Mouse (Mus musculus): Measurements from ENCODE around the gene Akap8l. TPM values are rescaled to one million over a fixed set of nuclear protein-coding genes. Genes with fewer than 3 reads are reported as not detected.

Akap8l gene
- polyA plus RNA-seq, 1 experiment from 2014 or later: 64.4 TPM

GRCm38 (mm10) chr17:32295160-32295559 lies 55.2 kb downstream of the Akap8l start:
- 78% methylated on average over 4 of the region's 4 CpGs for WGBS
- H3K36me3 ChIP-seq (ENCODE audit: control insufficient read depth, insufficient read depth, low read length): no peaks in the 10 kb centered on the region
- no peak overlapping the region for H3K4me2 ChIP-seq (ENCODE audit: low read length)
- no peak overlapping the region for H3K9ac ChIP-seq (ENCODE audit: low read length)
- H3K27ac ChIP-seq (ENCODE audit: low read depth): no peak overlapping the region
- H3K4me3 ChIP-seq (ENCODE audit: low read depth, low read length): no peak overlapping the region
- no peaks in the 10 kb centered on the region for H3K9me3 ChIP-seq (ENCODE audit: control insufficient read depth, low read length)
- no peaks in the 10 kb centered on the region for H3K4me1 ChIP-seq (replicated peaks; ENCODE audit: control insufficient read depth, insufficient read depth, low read length)
- no peaks in the 10 kb centered on the region for H3K27me3 ChIP-seq (replicated peaks; ENCODE audit: control insufficient read depth, insufficient read depth, low read length)
- ATAC-seq (replicated peaks; ENCODE audit: low FRiP score, low TSS enrichment, low read depth): no peak
- no peak for DNase-seq (ENCODE audit: low spot score)

DNA sequence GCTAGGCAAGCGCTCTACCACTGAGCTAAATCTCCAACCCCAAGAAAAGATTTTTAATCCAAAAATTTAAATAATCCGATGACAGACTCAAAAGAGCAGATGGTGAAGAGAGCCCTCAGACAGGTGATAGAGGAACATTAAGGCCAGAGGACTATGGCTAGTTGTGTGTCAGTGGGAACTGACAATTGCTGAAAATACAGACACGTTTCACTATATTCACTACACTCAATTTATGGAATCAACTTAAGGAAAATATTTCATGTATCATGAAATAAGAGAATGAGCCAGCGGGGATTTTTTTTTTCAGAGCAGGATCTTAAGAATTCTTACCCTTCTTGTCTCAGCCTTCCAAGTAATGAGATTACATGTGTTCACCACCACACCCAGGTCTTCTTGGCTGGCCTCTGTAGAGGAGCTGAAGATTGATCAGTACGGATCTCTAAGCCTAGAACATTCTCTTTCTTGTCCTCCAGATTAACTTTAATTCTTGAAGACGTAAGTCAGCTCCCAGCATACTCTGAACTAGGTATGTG lies 65.2 kb downstream of the Akap8l start:
- 44% methylated on average over 6 of the region's 6 CpGs for WGBS
- no peak for ATAC-seq (replicated peaks; ENCODE audit: low FRiP score, low TSS enrichment, low read depth)
- peak overlapping the region; percentile 76 for H3K4me2 ChIP-seq (ENCODE audit: low read length)
- H3K27ac ChIP-seq (ENCODE audit: low read depth): peak overlapping the region; percentile 99
- H3K27me3 ChIP-seq (replicated peaks; ENCODE audit: control insufficient read depth, insufficient read depth, low read length): no peaks in the 10 kb centered on the region
- no peaks in the 10 kb centered on the region for H3K9me3 ChIP-seq (ENCODE audit: control insufficient read depth, low read length)
- peaks cover 15% of the 10 kb centered on the region for H3K4me1 ChIP-seq (replicated peaks; ENCODE audit: control insufficient read depth, insufficient read depth, low read length)
- no peaks in the 10 kb centered on the region for H3K36me3 ChIP-seq (ENCODE audit: control insufficient read depth, insufficient read depth, low read length)
- H3K9ac ChIP-seq (ENCODE audit: low read length): peak overlapping the region; percentile 95
- no peak for DNase-seq (ENCODE audit: low spot score)
- H3K4me3 ChIP-seq (ENCODE audit: low read depth, low read length): peak overlapping the region; percentile 94

- peak within 1 kb of the TSS; percentile 99 for H3K27ac ChIP-seq (ENCODE audit: low read depth)
- no peaks in the 10 kb centered on the region for H3K9me3 ChIP-seq (ENCODE audit: control insufficient read depth, low read length)
- H3K9ac ChIP-seq (ENCODE audit: low read length): peak within 1 kb of the TSS; percentile 95
- H3K4me2 ChIP-seq (ENCODE audit: low read length): peak within 1 kb of the TSS; percentile 76
- H3K4me3 ChIP-seq (ENCODE audit: low read depth, low read length): peak within 1 kb of the TSS; percentile 94
- H3K4me1 ChIP-seq (replicated peaks; ENCODE audit: control insufficient read depth, insufficient read depth, low read length): peaks cover 15% of the 10 kb centered on the region
- DNase-seq (ENCODE audit: low spot score) (peak; percentile 96), ATAC-seq (replicated peaks; ENCODE audit: low FRiP score, low TSS enrichment, low read depth) (peak; percentile 90)
- H3K27me3 ChIP-seq (replicated peaks; ENCODE audit: control insufficient read depth, insufficient read depth, low read length): no peaks in the 10 kb centered on the region
- H3K36me3 ChIP-seq (ENCODE audit: control insufficient read depth, insufficient read depth, low read length): no peaks in the 10 kb centered on the region
- WGBS: under 1% methylated on average over 71 of the region's 100 CpGs
These were observed 65.9 kb downstream of the Akap8l start, which contains the start of gene Brd4 for GRCm38 (mm10) chr17:32284262-32285137. Gene Brd4 (minus strand): TSS chr17:32284722.

GRCm38 (mm10) chr17:32283771-32284221 lies 66.6 kb downstream of the Akap8l start:
- no peaks in the 10 kb centered on the region for H3K27me3 ChIP-seq (replicated peaks; ENCODE audit: control insufficient read depth, insufficient read depth, low read length)
- WGBS: 0% methylated on average over 15 of the region's 41 CpGs

GRCm38 (mm10) chr17:32283341-32283740 lies 67.1 kb downstream of the Akap8l start:
- peak; percentile 15; the same call in 1 of the 2 replicates for ATAC-seq (replicated peaks; ENCODE audit: low FRiP score, low TSS enrichment, low read depth)
- peak overlapping the region; percentile 76 for H3K4me2 ChIP-seq (ENCODE audit: low read length)
- H3K27ac ChIP-seq (ENCODE audit: low read depth): peak overlapping the region; percentile 99
- WGBS: 7% methylated on average over 7 of the region's 7 CpGs
- peak overlapping the region; percentile 94 for H3K4me3 ChIP-seq (ENCODE audit: low read depth, low read length)
- no peaks in the 10 kb centered on the region for H3K9me3 ChIP-seq (ENCODE audit: control insufficient read depth, low read length)
- DNase-seq (ENCODE audit: low spot score): no peak
- no peaks in the 10 kb centered on the region for H3K36me3 ChIP-seq (ENCODE audit: control insufficient read depth, insufficient read depth, low read length)
- H3K4me1 ChIP-seq (replicated peaks; ENCODE audit: control insufficient read depth, insufficient read depth, low read length): peaks cover 15% of the 10 kb centered on the region
- H3K9ac ChIP-seq (ENCODE audit: low read length): peak overlapping the region; percentile 95
- H3K27me3 ChIP-seq (replicated peaks; ENCODE audit: control insufficient read depth, insufficient read depth, low read length): no peaks in the 10 kb centered on the region

More at GRCm38 (mm10) chr17:32283771-32284221, 66.6 kb downstream of the Akap8l start:
- Histone ChIP-seq H3K4me1 (replicated peaks; ENCODE audit: control insufficient read depth, insufficient read depth, low read length) (peaks cover 15% of the 10 kb centered on the region), H3K9me3 (ENCODE audit: control insufficient read depth, low read length) (no peaks in the 10 kb centered on the region), H3K4me2 (ENCODE audit: low read length) (peak overlapping the region; percentile 76), H3K27ac (ENCODE audit: low read depth) (peak overlapping the region; percentile 99), H3K4me3 (ENCODE audit: low read depth, low read length) (peak overlapping the region; percentile 94), H3K36me3 (ENCODE audit: control insufficient read depth, insufficient read depth, low read length) (no peaks in the 10 kb centered on the region), H3K9ac (ENCODE audit: low read length) (peak overlapping the region; percentile 95)
- DNase-seq (ENCODE audit: low spot score) (peak; percentile 79), ATAC-seq (replicated peaks; ENCODE audit: low FRiP score, low TSS enrichment, low read depth) (peak; percentile 70)

- Histone ChIP-seq H3K4me1 (replicated peaks; ENCODE audit: control insufficient read depth, insufficient read depth, low read length) (peaks cover 15% of the 10 kb centered on the region), H3K4me2 (ENCODE audit: low read length) (no peak overlapping the region), H3K27me3 (replicated peaks; ENCODE audit: control insufficient read depth, insufficient read depth, low read length) (no peaks in the 10 kb centered on the region), H3K9me3 (ENCODE audit: control insufficient read depth, low read length) (no peaks in the 10 kb centered on the region), H3K27ac (ENCODE audit: low read depth) (no peak overlapping the region), H3K4me3 (ENCODE audit: low read depth, low read length) (no peak overlapping the region), H3K9ac (ENCODE audit: low read length) (no peak overlapping the region), H3K36me3 (ENCODE audit: control insufficient read depth, insufficient read depth, low read length) (no peaks in the 10 kb centered on the region)
- ATAC-seq (replicated peaks; ENCODE audit: low FRiP score, low TSS enrichment, low read depth): no peak
- no peak for DNase-seq (ENCODE audit: low spot score)
- WGBS: 70% methylated on average over 4 of the region's 4 CpGs
These were observed 68.6 kb downstream of the Akap8l start for GRCm38 (mm10) chr17:32281611-32282310.

GRCm38 (mm10) chr17:32281126-32281525 lies 69.3 kb downstream of the Akap8l start:
- no peak overlapping the region for H3K4me3 ChIP-seq (ENCODE audit: low read depth, low read length)
- H3K27ac ChIP-seq (ENCODE audit: low read depth): no peak overlapping the region
- H3K36me3 ChIP-seq (ENCODE audit: control insufficient read depth, insufficient read depth, low read length): no peaks in the 10 kb centered on the region
- DNase-seq (ENCODE audit: low spot score) (no peak), ATAC-seq (replicated peaks; ENCODE audit: low FRiP score, low TSS enrichment, low read depth) (no peak)
- H3K27me3 ChIP-seq (replicated peaks; ENCODE audit: control insufficient read depth, insufficient read depth, low read length): no peaks in the 10 kb centered on the region
- no peaks in the 10 kb centered on the region for H3K9me3 ChIP-seq (ENCODE audit: control insufficient read depth, low read length)
- no peak overlapping the region for H3K4me2 ChIP-seq (ENCODE audit: low read length)
- WGBS: 98% methylated on average over 2 of the region's 2 CpGs
- peaks cover 15% of the 10 kb centered on the region for H3K4me1 ChIP-seq (replicated peaks; ENCODE audit: control insufficient read depth, insufficient read depth, low read length)
- no peak overlapping the region for H3K9ac ChIP-seq (ENCODE audit: low read length)

- no peak overlapping the region for H3K27ac ChIP-seq (ENCODE audit: low read depth)
- peaks cover 17% of the 10 kb centered on the region for H3K4me1 ChIP-seq (replicated peaks; ENCODE audit: control insufficient read depth, insufficient read depth, low read length)
- no peaks in the 10 kb centered on the region for H3K27me3 ChIP-seq (replicated peaks; ENCODE audit: control insufficient read depth, insufficient read depth, low read length)
- ATAC-seq (replicated peaks; ENCODE audit: low FRiP score, low TSS enrichment, low read depth) (no peak), DNase-seq (ENCODE audit: low spot score) (no peak)
- H3K36me3 ChIP-seq (ENCODE audit: control insufficient read depth, insufficient read depth, low read length): no peaks in the 10 kb centered on the region
- WGBS: 85% methylated on average over 3 of the region's 3 CpGs
- H3K9me3 ChIP-seq (ENCODE audit: control insufficient read depth, low read length): no peaks in the 10 kb centered on the region
- no peak overlapping the region for H3K4me2 ChIP-seq (ENCODE audit: low read length)
- no peak overlapping the region for H3K9ac ChIP-seq (ENCODE audit: low read length)
- H3K4me3 ChIP-seq (ENCODE audit: low read depth, low read length): no peak overlapping the region
These were observed 69.8 kb downstream of the Akap8l start for GRCm38 (mm10) chr17:32280575-32280974.

All from intestine, embryonic 14.5 days (tissue).